Mouse (Mus musculus): Measurements from ENCODE around the gene Blm. TPM values are rescaled to one million over a fixed set of nuclear protein-coding genes. Genes with fewer than 3 reads are reported as not detected.
A peak's percentile ranks its signal among the peaks of the same experiment; 100 is the strongest.

The Blm gene
- polyA plus RNA-seq, 2 experiments: 19.8 to 24.8 TPM

GRCm38 (mm10) chr7:80418036-80418435 is 116.9 kb downstream of the Blm start:
- ATAC-seq (ENCODE audit: insufficient read depth) (no peak), DNase-seq (ENCODE audit: low read depth in 3 of 3, low spot score in 3 of 3) (no peak)
- no peaks in the 10 kb centered on the region for H3K36me3 ChIP-seq (replicated peaks; ENCODE audit: control insufficient read depth, insufficient read depth, low read depth)
- WGBS (ENCODE audit: insufficient replicate concordance): 67% methylated on average over 3 of the region's 3 CpGs
- no peaks in the 10 kb centered on the region for H3K27me3 ChIP-seq (ENCODE audit: control insufficient read depth, insufficient read depth, low read length)
- H3K9me3 ChIP-seq (ENCODE audit: control insufficient read depth, low read length): no peaks in the 10 kb centered on the region
- no peak overlapping the region for H3K9ac ChIP-seq (replicated peaks)
- TF ChIP-seq EP300 (IDR thresholded peaks at IDR 0.05; ENCODE audit: low read depth) (no peak), CTCF (IDR thresholded peaks at IDR 0.05; ENCODE audit: low read depth) (no peak)
- H3K4me1 ChIP-seq (replicated peaks; ENCODE audit: control insufficient read depth in 2 of 2, insufficient read depth in 2 of 2, low read length in 1 of 2): peaks cover 0 to 21% of the 10 kb centered on the region in 2 experiments; a peak in 2 of 4 replicates
- H3K4me2 ChIP-seq (ENCODE audit: low read depth): no peak overlapping the region
- no peak overlapping the region for H3K4me3 ChIP-seq (ENCODE audit: insufficient read depth in 1 of 2, low read depth in 2 of 2, low read length in 2 of 2)
- no peak overlapping the region for H3K27ac ChIP-seq

GRCm38 (mm10) chr7:80417601-80418000 is 117.3 kb downstream of the Blm start:
- H3K36me3 ChIP-seq (replicated peaks; ENCODE audit: control insufficient read depth, insufficient read depth, low read depth): no peaks in the 10 kb centered on the region
- H3K9me3 ChIP-seq (ENCODE audit: control insufficient read depth, low read length): no peaks in the 10 kb centered on the region
- H3K27ac ChIP-seq: no peak overlapping the region
- no peak for DNase-seq (ENCODE audit: low read depth in 3 of 3, low spot score in 3 of 3)
- H3K4me3 ChIP-seq (ENCODE audit: insufficient read depth in 1 of 2, low read depth in 2 of 2, low read length in 2 of 2): no peak overlapping the region
- H3K9ac ChIP-seq (replicated peaks): no peak overlapping the region; the same call in 1 of the 2 replicates
- H3K27me3 ChIP-seq (ENCODE audit: control insufficient read depth, insufficient read depth, low read length): no peaks in the 10 kb centered on the region
- H3K4me2 ChIP-seq (ENCODE audit: low read depth): no peak overlapping the region
- no peak for ATAC-seq (ENCODE audit: insufficient read depth)
- TF ChIP-seq CTCF (IDR thresholded peaks at IDR 0.05; ENCODE audit: low read depth) (no peak), EP300 (IDR thresholded peaks at IDR 0.05; ENCODE audit: low read depth) (no peak)
- peaks cover 0 to 20% of the 10 kb centered on the region in 2 experiments; a peak in 2 of 4 replicates for H3K4me1 ChIP-seq (replicated peaks; ENCODE audit: control insufficient read depth in 2 of 2, insufficient read depth in 2 of 2, low read length in 1 of 2)

- Histone ChIP-seq H3K27me3 (ENCODE audit: control insufficient read depth, insufficient read depth, low read length) (no peaks in the 10 kb centered on the region), H3K4me1 (replicated peaks; ENCODE audit: control insufficient read depth in 2 of 2, insufficient read depth in 2 of 2, low read length in 1 of 2) (peaks cover 0 to 20% of the 10 kb centered on the region in 2 experiments; a peak in 2 of 4 replicates), H3K36me3 (replicated peaks; ENCODE audit: control insufficient read depth, insufficient read depth, low read depth) (no peaks in the 10 kb centered on the region), H3K9ac (replicated peaks) (peak overlapping the region; percentile 3; the same call in 1 of the 2 replicates), H3K9me3 (ENCODE audit: control insufficient read depth, low read length) (no peaks in the 10 kb centered on the region), H3K27ac (no peak overlapping the region), H3K4me2 (ENCODE audit: low read depth) (no peak overlapping the region), H3K4me3 (ENCODE audit: insufficient read depth in 1 of 2, low read depth in 2 of 2, low read length in 2 of 2) (no peak overlapping the region)
- 32% methylated on average over 7 of the region's 7 CpGs for WGBS (ENCODE audit: insufficient replicate concordance)
- no peak for DNase-seq (ENCODE audit: low read depth in 3 of 3, low spot score in 3 of 3)
- TF ChIP-seq EP300 (IDR thresholded peaks at IDR 0.05; ENCODE audit: low read depth): no peak
- no peak for TF ChIP-seq CTCF (IDR thresholded peaks at IDR 0.05; ENCODE audit: low read depth)
- no peak for ATAC-seq (ENCODE audit: insufficient read depth)
These were observed 118.0 kb downstream of the Blm start for GRCm38 (mm10) chr7:80416969-80417368.

GRCm38 (mm10) chr7:80414303-80414855 is 120.5 kb downstream of the Blm start:
- H3K4me2 ChIP-seq (ENCODE audit: low read depth): no peak overlapping the region
- no peak for ATAC-seq (ENCODE audit: insufficient read depth)
- WGBS (ENCODE audit: insufficient replicate concordance): 60% methylated on average over 7 of the region's 7 CpGs
- no peaks in the 10 kb centered on the region for H3K36me3 ChIP-seq (replicated peaks; ENCODE audit: control insufficient read depth, insufficient read depth, low read depth)
- H3K27ac ChIP-seq: no peak overlapping the region
- H3K9ac ChIP-seq (replicated peaks): no peak overlapping the region
- no peaks in the 10 kb centered on the region for H3K27me3 ChIP-seq (ENCODE audit: control insufficient read depth, insufficient read depth, low read length)
- H3K4me3 ChIP-seq (ENCODE audit: insufficient read depth in 1 of 2, low read depth in 2 of 2, low read length in 2 of 2): no peak overlapping the region
- TF ChIP-seq EP300 (IDR thresholded peaks at IDR 0.05; ENCODE audit: low read depth) (no peak), CTCF (IDR thresholded peaks at IDR 0.05; ENCODE audit: low read depth) (no peak)
- peaks cover 0 to 20% of the 10 kb centered on the region in 2 experiments; a peak in 2 of 4 replicates for H3K4me1 ChIP-seq (replicated peaks; ENCODE audit: control insufficient read depth in 2 of 2, insufficient read depth in 2 of 2, low read length in 1 of 2)
- no peak for DNase-seq (ENCODE audit: low read depth in 3 of 3, low spot score in 3 of 3)
- no peaks in the 10 kb centered on the region for H3K9me3 ChIP-seq (ENCODE audit: control insufficient read depth, low read length)

GRCm38 (mm10) chr7:80413512-80414302 is 121.2 kb downstream of the Blm start:
- Histone ChIP-seq H3K4me2 (ENCODE audit: low read depth) (no peak overlapping the region), H3K9ac (replicated peaks) (no peak overlapping the region), H3K36me3 (replicated peaks; ENCODE audit: control insufficient read depth, insufficient read depth, low read depth) (no peaks in the 10 kb centered on the region), H3K27me3 (ENCODE audit: control insufficient read depth, insufficient read depth, low read length) (no peaks in the 10 kb centered on the region), H3K4me1 (replicated peaks; ENCODE audit: control insufficient read depth in 2 of 2, insufficient read depth in 2 of 2, low read length in 1 of 2) (peaks cover 0 to 16% of the 10 kb centered on the region in 2 experiments; a peak in 2 of 4 replicates), H3K4me3 (ENCODE audit: insufficient read depth in 1 of 2, low read depth in 2 of 2, low read length in 2 of 2) (no peak overlapping the region), H3K9me3 (ENCODE audit: control insufficient read depth, low read length) (no peaks in the 10 kb centered on the region), H3K27ac (no peak overlapping the region)
- no peak for TF ChIP-seq EP300 (IDR thresholded peaks at IDR 0.05; ENCODE audit: low read depth)
- no peak for TF ChIP-seq CTCF (IDR thresholded peaks at IDR 0.05; ENCODE audit: low read depth)
- DNase-seq (ENCODE audit: low read depth in 3 of 3, low spot score in 3 of 3) (no peak), ATAC-seq (ENCODE audit: insufficient read depth) (no peak)
- 65% methylated on average over 9 of the region's 9 CpGs for WGBS (ENCODE audit: insufficient replicate concordance)
